11 mouse cellular contexts compared by ENCODE assay signal in the genomic region with DNA sequence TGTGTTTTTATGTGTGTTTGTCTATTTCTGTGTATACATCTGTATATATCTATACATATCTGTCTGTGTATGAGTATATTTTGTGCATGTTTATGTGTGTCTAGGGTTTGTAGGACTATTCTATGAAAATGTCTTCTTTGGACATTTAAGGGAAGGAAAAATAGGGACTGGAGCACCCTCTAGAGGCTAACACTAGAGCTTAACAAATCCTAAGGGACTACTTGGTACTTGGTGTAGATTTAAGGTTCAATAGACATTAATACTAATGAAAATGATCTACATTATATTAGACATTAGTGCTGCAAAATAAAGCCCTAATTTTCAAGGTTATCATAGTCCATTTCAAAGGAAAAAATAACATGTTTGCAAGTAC. TPM values are rescaled to one million over a fixed set of nuclear protein-coding genes. Genes with fewer than 3 reads are reported as not detected.
DNase-seq lines count a peak whose midpoint lies in the region; ATAC-seq lines count a peak whose summit lies in the region.
"Had no signal": no experiment of that assay in that cellular context is flagged by ENCODE, and none has a peak within 500 bp of the region (broad histone marks: within the 10 kb centered on the region; RNA-seq: fewer than 3 reads in every experiment).

No protein-coding gene starts in this region.

- no peaks in the 10 kb centered on the region for H3K36me3 ChIP-seq in neural tube, embryonic 11.5 days (ENCODE audit: control insufficient read depth, insufficient read depth, low read length)
- peaks cover 4% of the 10 kb centered on the region; the same call in 1 of the 2 replicates for H3K36me3 ChIP-seq in hindbrain, embryonic 15.5 days
- H3K36me3 ChIP-seq: G1E; liver, embryonic 13.5 days had no signal

- DNase-seq in frontal cortex, postnatal 14 days (ENCODE audit: low spot score in 2 of 2), result no peak
- DNase-seq in neural tube, embryonic 11.5 days (ENCODE audit: low spot score), result no peak
- no peak for DNase-seq in neural tube, embryonic 10.5 days (ENCODE audit: extremely low spot score, low spot score)
- no peak for DNase-seq in thymus, postnatal 36 days
- DNase-seq in frontal cortex, postnatal 25 days (ENCODE audit: low spot score in 2 of 2), result no peak
- no peak for DNase-seq in left cerebral cortex, adult 9 months (ENCODE audit: low spot score in 2 of 2)
- DNase-seq: gastrocnemius, postnatal 25 days; liver, embryonic 13.5 days had no signal

- H3K4me2 ChIP-seq in neural tube, embryonic 11.5 days (ENCODE audit: low read depth), result no peak overlapping the region
- no peak overlapping the region for H3K4me2 ChIP-seq in hindbrain, embryonic 15.5 days
- H3K4me2 ChIP-seq: liver, embryonic 13.5 days had no signal

- ATAC-seq in frontal cortex, adult (ENCODE audit: low TSS enrichment), result peak; percentile 93
- peak; percentile 54; the same call in 1 of the 2 replicates for ATAC-seq in neural tube, embryonic 11.5 days (ENCODE audit: insufficient read depth, low FRiP score, low TSS enrichment)
- ATAC-seq in hindbrain, embryonic 15.5 days (ENCODE audit: low FRiP score, low read depth), result peak; percentile 76

- H3K4me3 ChIP-seq in neural tube, embryonic 11.5 days (ENCODE audit: low read depth, low read length), result no peak overlapping the region
- no peak overlapping the region for H3K4me3 ChIP-seq in hindbrain, embryonic 15.5 days
- H3K4me3 ChIP-seq: liver, embryonic 13.5 days had no signal

- H3K9ac ChIP-seq in neural tube, embryonic 11.5 days (ENCODE audit: low read length), result no peak overlapping the region
- H3K9ac ChIP-seq in hindbrain, embryonic 15.5 days, result no peak overlapping the region
- H3K9ac ChIP-seq: liver, embryonic 13.5 days had no signal

- peaks cover 3% of the 10 kb centered on the region; the same call in 1 of the 2 replicates for H3K4me1 ChIP-seq in neural tube, embryonic 11.5 days (ENCODE audit: control insufficient read depth, insufficient read depth, low read length)
- H3K4me1 ChIP-seq in hindbrain, embryonic 15.5 days (replicated peaks), result peaks cover 6% of the 10 kb centered on the region; the same call in 1 of the 2 replicates
- H3K4me1 ChIP-seq: liver, embryonic 13.5 days had no signal

- no peak overlapping the region for H3K27ac ChIP-seq in neural tube, embryonic 11.5 days (ENCODE audit: low read depth, low read length)
- H3K27ac ChIP-seq in hindbrain, embryonic 15.5 days (replicated peaks), result no peak overlapping the region
- H3K27ac ChIP-seq: liver, embryonic 13.5 days had no signal

- H3K27me3 ChIP-seq in neural tube, embryonic 11.5 days (ENCODE audit: control insufficient read depth, insufficient read depth, low read length), result no peaks in the 10 kb centered on the region
- no peaks in the 10 kb centered on the region for H3K27me3 ChIP-seq in hindbrain, embryonic 15.5 days
- H3K27me3 ChIP-seq: liver, embryonic 13.5 days had no signal

- H3K9me3 ChIP-seq in neural tube, embryonic 11.5 days (ENCODE audit: control insufficient read depth, low read length), result no peaks in the 10 kb centered on the region
- H3K9me3 ChIP-seq in hindbrain, embryonic 15.5 days, result no peaks in the 10 kb centered on the region
- H3K9me3 ChIP-seq: G1E; liver, embryonic 13.5 days had no signal

RNA-seq across cellular contexts. Expression of a gene that starts 44.9 kb away (rescaled TPM):
- polyA plus RNA-seq in neural tube, embryonic 11.5 days (2014; fragmentation: Nextera tagmentation; extraction: Ambion mirVana), result 51.1 and 54.5 TPM in 2 replicates
- polyA plus RNA-seq in hindbrain, embryonic 15.5 days (2015; fragmentation: Nextera tagmentation; extraction: Ambion mirVana), result 37.4 and 38.0 TPM in 2 replicates
